Mouse (Mus musculus) gastrocnemius, adult 18-20 months (tissue): ENCODE measurements around the gene Rce1. TPM values are rescaled to one million over a fixed set of nuclear protein-coding genes. Genes with fewer than 3 reads are reported as not detected.

Source experiments
- DNase-seq: peaks from one replicate; pipeline ENCODE4 v3.0.0; 2021; ENCODE audit warnings: low spot score
- long read RNA-seq, 2 experiments: library from polyadenylated mRNA; stranded (forward); transcript quantifications; one replicate each; pipeline ENCODE4 v2.0.0; 2021
- total RNA-seq, 2 experiments: library from RNA; stranded (reverse); gene quantifications; 2 replicates each; pipeline ENCODE4 v1.2.3; 2021

Rce1 gene
- total RNA-seq = 1 to 10 TPM; 4.3 to 4.5 TPM
- long read RNA-seq, experiment 1, partial matches to known transcripts = 0 of 7 reads
- long read RNA-seq, experiment 1, other reads (novel, unspliced or antisense) = 3 of 7 reads
- long read RNA-seq, experiment 2, partial matches to known transcripts = 0 of 3 reads
- long read RNA-seq, experiment 2, other reads (novel, unspliced or antisense) = 1 of 3 reads

DNA sequence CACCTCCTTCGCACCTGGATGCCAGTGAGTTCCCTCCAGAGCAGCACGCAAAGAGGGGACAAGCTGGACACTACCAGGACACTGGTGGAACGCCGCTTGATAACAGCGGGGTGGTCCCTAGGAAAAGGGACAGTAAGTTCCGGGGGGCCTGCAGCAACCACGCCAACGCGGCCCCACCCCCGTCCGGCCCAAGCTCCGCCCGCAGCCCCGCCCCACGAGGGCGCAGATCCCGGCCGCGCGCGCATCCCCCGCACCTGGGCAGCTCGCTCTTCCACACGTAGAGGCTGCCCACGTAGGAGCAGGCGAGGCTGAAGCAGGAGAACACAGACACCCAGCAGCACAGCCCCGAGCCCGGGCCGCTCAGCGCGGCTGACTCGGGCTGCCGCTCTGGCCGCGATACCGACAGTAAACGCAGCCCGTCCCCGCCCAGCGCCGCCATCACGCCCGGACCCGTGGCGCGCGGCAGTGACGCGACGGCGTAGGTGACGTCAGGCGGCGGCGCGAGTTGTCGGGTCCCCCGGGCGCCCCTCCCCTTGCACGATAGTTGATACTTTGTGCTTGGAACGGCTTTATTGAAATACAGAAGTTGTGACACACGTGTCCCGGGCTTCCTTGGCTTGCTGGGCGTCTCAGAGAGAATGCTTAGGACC lies at the start of gene Rce1:
Gene Rce1, minus strand, starts transcription at position 463 of the 650 bp plus-strand sequence.
- peak; percentile 89 for DNase-seq

DNA sequence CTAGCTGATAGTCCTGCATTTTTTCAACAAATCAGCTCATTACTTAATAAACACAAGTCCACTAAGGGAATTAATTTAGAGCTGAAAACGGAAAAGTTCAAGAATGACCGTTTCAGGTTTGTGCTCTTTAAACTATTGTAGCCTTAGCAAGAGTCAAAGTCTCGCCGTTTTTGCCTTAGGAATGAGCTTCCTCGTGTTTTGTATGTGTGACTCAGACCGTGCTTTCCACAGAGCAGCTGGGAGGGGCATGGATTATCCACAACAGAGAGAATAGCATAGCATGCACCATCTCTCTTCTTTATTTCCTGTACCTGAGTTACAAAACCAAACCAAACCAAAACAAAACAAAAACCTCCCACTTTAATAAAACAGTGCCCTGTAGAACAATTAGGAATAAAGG lies 47.0 kb upstream of the Rce1 start:
- no peak for DNase-seq

GRCm38 (mm10) chr19:4670776-4671175 lies 45.3 kb upstream of the Rce1 start:
- no peak for DNase-seq

GRCm38 (mm10) chr19:4666815-4667214 lies 41.4 kb upstream of the Rce1 start:
- DNase-seq = no peak

DNA sequence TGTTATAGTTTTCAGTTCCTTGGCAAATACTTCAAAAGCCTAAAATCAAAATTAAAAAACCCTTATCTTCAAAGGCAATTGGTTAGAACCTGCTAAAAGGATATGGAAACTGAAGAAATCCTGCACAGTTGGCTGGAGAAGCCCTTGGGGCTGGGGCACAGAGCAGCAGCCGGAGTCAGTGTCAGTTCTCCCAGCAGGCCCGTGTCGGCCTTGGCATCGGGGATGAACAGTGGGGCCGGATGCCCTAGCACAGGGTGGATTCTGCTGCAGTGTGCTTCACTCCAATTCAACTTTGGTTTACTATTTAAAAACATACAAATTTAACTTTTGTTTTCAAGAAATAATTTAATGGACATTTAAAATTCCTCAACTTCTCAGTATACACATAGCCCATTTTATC lies 32.7 kb upstream of the Rce1 start:
- DNase-seq = no peak

DNA sequence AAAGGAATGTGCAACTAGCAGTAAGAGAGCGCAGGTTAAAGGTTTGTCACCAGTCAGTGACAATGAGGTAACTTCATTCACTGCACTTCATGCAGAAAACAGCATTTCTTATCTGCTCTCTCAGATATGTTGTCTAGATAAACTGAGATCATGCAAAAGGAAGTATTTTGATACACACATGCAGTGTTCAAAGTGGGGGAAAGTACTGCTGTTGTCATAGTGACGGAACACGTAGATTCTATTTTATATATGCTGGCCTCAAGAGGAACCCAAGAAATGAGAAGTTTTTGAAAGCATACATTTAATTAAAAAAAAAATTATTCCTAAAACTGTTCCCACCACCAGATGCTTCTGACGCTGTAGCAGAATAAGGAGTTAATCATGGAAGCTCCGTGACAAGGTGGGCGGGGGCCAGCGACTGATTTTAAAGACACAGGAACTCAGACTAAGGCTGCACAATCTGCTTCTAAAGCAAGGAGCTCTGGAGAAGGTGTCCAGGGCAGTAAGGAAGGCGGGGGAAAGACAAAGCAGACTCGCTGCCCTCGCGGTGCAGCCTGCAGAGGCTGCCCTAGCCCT lies 21.6 kb upstream of the Rce1 start:
- no peak for DNase-seq

GRCm38 (mm10) chr19:4644271-4644670 lies 18.8 kb upstream of the Rce1 start:
- DNase-seq = no peak

DNA sequence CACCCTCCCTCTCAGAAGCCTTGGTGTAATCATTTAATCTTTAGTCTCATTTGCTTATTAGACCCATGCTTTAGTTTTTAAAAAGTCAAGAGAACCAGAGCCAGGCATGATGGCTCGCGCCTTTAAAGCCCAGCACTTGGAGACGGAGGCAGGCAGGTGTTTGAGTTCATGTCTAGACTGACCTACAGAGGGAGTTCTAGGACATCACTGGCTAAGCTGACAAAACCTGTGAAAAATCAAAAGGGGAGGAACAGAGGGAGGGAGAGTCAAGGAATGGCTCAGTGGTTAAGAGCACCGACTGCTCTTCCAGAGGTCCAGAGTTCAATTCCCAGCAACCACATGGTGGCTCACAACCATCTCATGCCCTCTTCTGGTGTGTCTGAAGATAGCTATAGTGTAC lies 10.5 kb upstream of the Rce1 start:
- DNase-seq = no peak

DNA sequence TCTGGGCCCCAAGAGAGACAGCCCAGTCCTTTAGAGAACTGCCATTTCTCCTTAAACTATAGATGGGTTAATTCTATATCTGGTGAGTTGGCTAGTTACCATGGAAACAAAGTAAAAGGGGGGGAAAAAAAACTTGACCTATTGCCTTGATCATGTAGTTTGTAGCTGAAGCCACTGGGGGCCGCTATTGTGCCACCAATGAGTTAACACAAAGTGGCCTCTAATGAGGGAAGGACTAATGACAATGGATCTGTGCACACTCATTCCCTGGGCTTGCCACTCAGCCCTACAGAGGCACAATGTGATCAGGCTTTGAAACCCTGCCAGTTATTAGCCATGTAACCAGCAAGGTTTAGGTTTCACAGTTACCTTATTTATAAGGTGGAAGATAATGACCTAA lies 3.4 kb upstream of the Rce1 start:
- DNase-seq = peak; percentile 59

DNA sequence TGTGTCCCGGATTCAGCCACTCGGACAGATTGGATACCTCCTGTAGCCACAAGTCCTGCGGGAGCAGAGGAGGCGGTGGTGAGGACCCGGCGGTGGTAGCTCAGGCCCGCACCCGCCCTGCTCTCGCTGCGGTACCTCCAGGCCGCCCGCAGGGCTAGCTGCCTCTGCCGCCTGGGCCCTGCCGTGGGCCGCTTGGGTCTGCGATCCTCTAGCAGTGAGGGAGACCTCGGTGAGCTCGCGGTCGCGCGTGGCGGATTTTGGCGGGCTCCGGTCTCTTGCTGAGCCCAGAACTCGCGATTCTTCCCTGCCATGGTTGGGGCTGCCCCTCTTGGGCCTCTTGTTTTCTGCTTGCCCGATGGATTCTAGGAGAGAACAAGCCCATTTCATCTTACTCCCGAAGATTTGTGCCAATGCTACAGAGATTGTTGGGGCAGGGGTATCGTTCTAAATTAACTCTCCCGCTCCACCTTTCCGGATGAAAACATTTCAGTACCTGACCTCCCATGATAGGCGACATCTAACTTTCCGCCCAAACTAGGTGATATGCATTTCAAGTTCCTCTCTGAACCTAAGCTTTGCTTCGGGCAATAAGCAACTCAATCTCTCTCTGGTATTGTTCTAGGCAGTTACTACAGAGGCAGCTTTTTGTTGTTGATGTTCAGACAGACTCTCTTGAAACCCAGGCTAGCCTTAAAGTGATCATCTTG lies 541 bp upstream of the Rce1 start:
- no peak for DNase-seq

GRCm38 (mm10) chr19:4624406-4625178 lies 849 bp downstream of the Rce1 start:
- DNase-seq = no peak

- DNase-seq = no peak
Observed at GRCm38 (mm10) chr19:4624006-4624405, 1.4 kb downstream of the Rce1 start.

DNA sequence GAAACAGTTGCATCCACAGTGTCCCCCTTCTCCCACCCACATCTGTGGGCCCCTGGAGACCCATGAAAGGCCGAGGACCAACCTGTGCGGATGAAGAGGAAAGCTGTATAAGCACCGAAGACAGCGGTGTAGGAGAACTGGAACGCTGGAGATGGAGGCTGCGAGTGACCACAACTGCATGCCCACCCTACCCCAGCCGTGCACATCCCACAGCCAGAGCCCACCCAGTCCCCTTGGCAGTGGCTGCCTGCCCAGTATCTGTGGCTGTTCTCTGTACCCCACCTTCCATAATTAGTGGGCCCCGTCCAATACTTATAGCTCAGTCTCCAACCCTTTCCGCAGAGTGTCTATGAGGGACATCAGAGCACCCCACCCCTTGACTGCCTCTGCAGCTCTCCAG lies 2.0 kb downstream of the Rce1 start:
- no peak for DNase-seq

DNA sequence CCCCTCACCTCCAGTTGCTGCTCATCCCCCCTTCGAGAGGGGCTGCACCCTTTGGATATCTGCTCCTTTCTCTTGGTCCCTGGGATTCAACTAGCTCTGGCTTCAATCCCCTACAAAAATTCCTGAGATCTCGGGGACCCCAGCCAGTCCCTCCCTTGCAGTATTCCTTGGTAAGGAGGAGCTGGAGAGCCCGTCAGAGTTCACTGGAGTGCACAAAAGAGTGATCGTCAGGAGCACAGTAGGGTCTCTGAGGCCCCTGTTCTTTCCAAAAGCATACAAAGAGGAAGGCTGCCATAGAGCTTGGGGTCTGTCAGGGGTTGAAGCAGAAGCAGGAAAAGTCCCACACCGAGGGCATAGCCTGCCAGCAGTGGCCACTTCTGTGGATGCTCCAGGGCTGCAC lies 2.7 kb downstream of the Rce1 start:
- no peak for DNase-seq

GRCm38 (mm10) chr19:4620721-4621120 lies 4.7 kb downstream of the Rce1 start:
- DNase-seq = no peak

- no peak for DNase-seq
Observed at GRCm38 (mm10) chr19:4619461-4619860, 6.0 kb downstream of the Rce1 start.

DNA sequence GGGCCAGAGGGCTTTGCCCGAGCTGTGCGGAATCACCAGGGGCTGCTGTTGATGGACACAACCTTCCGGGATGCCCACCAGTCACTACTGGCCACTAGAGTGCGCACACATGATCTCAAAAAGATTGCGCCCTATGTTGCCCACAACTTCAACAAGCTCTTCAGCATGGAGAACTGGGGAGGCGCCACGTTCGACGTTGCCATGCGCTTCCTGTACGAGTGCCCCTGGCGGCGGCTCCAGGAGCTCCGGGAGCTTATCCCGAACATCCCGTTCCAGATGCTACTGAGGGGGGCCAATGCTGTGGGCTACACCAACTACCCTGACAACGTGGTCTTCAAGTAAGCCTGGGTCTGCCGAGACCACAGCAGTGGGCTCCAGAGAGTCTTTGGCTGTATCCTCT lies 7.3 kb downstream of the Rce1 start:
- DNase-seq = no peak

DNA sequence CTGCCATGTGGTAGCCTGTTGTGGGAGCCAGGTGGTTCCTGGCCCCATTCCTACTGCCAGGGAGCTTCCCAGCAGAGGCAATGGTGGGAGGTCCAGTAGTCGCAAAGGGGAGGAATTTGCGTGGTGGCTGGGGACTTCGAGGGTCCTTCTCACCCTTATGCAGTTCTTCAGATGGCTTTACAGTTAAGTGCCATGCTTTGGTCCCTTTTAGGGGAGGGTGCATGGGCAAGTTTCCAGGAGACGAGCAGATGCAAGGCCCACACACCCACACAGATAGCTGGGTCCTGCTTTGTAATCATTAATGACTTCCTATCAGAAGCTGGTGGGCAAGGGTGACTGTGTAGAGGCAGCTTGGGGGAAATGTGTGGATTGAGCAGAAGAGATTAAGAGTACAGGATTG lies 8.9 kb downstream of the Rce1 start:
- DNase-seq = no peak

- DNase-seq = peak; percentile 72
Observed at GRCm38 (mm10) chr19:4615151-4616093, 10.0 kb downstream of the Rce1 start, which contains the start of gene Lrfn4. TSS of gene Lrfn4 (minus strand) at chr19:4615667.

DNA sequence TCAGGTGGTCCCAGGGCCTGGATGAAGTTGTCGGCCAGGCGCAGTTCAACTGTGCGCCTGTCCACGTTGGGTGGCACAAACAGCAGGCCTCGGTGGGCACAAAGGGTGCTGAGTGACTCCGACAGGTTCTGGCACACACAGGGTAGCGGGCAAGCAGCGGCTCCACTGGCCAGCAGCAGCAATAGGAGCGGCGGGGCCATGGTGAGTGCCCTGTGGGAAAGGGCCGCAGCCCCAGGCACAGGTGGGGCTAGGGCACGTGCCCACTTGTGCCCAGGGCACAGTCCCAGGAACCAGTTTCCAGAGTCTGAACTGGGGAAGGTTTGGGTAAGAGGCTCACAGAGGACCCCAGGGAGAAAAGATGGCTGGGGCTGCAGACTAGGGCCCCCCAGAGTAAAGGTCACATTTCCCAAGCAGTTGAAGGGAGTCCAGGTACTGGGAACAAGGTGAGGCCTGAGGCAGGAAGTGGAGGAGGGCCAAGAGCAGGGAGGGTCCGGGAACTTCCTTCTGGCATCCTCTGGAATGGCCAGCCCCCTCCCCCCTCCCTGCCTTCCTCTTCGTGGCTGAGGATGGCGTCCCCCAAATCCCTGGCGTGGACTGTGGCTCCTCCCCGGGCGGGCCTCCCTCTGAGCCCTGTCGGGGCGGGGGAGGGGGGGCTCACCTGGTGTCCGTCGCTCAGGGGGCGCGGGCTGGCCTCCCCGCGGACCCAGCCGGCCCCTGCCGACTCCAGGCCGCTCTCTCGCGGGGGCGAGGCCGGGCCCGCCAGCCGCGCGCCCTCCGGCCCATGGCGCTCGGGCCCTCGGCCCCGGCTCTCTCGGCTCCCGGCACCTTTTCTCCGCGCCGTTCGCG lies 10.9 kb downstream of the Rce1 start:
- DNase-seq = no peak
